Mouse (Mus musculus) CH12.LX (cell line): ENCODE results near the gene Lamtor2. TPM values are rescaled to one million over a fixed set of nuclear protein-coding genes. Genes with fewer than 3 reads are reported as not detected.

Experiments used
- DNase-seq: peaks from one replicate; pipeline ENCODE4 v3.0.0-alpha.2; 2013; ENCODE audit errors: extremely low read depth
- H3K27ac ChIP-seq: 2 replicates; pipeline ENCODE4 v1.5.1; 2012; ENCODE audit warnings: low read depth, mild to moderate bottlenecking, control low read depth, moderate library complexity; ENCODE audit not compliant: insufficient read depth
- H3K27me3 ChIP-seq: replicated peaks from 2 replicates; pipeline ENCODE3; 2012; ENCODE audit warnings: inconsistent platforms
- H3K36me3 ChIP-seq, 2 experiments: replicated peaks in 1 of 2; 2 replicates each; pipeline versions ENCODE3 to v1.6.1; 2012; ENCODE audit warnings: inconsistent platforms in 1 of 2, low read length in 1 of 2, mild to moderate bottlenecking in 1 of 2, mixed read lengths in 1 of 2, moderate library complexity in 1 of 2; ENCODE audit not compliant: control insufficient read depth in 1 of 2, insufficient read depth in 1 of 2
- H3K4me1 ChIP-seq, 2 experiments: 2 replicates each; pipeline ENCODE4 v1.6.1; 2012; ENCODE audit warnings: inconsistent platforms in 1 of 2, moderate library complexity in 1 of 2; ENCODE audit not compliant: insufficient read depth in 2 of 2, control insufficient read depth in 1 of 2
- H3K4me2 ChIP-seq: 2 replicates; pipeline ENCODE4 v1.6.1; 2012; ENCODE audit warnings: low read depth, mild to moderate bottlenecking, control low read depth; ENCODE audit not compliant: poor library complexity, insufficient read depth, severe bottlenecking
- H3K4me3 ChIP-seq, 3 experiments: fragments of 150-350 bp in 1 of 3; sonication (generic) in 1 of 3; replicated peaks in 1 of 3; 2 replicates each; pipeline versions ENCODE3 to v1.5.1; 2011 to 2012; ENCODE audit warnings: low read depth in 2 of 3, low read length in 2 of 3, mild to moderate bottlenecking in 2 of 3, moderate library complexity in 2 of 3, control low read depth in 1 of 3, improper control_type of control experiment in 1 of 3, inconsistent platforms in 1 of 3, mixed read lengths in 1 of 3; ENCODE audit not compliant: poor library complexity in 1 of 3
- H3K79me2 ChIP-seq: replicated peaks from 2 replicates; pipeline ENCODE4 v1.6.1; 2012; ENCODE audit warnings: mild to moderate bottlenecking, moderate library complexity; ENCODE audit not compliant: control insufficient read depth, poor library complexity, insufficient read depth, severe bottlenecking; ENCODE audit errors: extremely low read depth
- H3K9ac ChIP-seq: 2 replicates; pipeline ENCODE4 v1.6.1; 2012; ENCODE audit warnings: low read depth, mild to moderate bottlenecking, control low read depth, moderate library complexity; ENCODE audit not compliant: insufficient read depth
- H3K9me3 ChIP-seq: replicated peaks from 2 replicates; pipeline ENCODE3; 2012; ENCODE audit warnings: low read length, inconsistent platforms, mixed read lengths
- CHD1 ChIP-seq: IDR thresholded peaks from 2 replicates; pipeline ENCODE4 v1.6.1; 2012; ENCODE audit warnings: low read depth, low read length, improper control_type of control experiment, inconsistent platforms
- CTCF ChIP-seq, 2 experiments: IDR thresholded peaks in 1 of 2; conservative IDR thresholded peaks in 1 of 2; 2 replicates each; pipeline ENCODE4 v1.5.1; 2011 to 2012; ENCODE audit warnings: low read depth in 2 of 2, low read length in 2 of 2, improper control_type of control experiment in 1 of 2, inconsistent platforms in 1 of 2, mild to moderate bottlenecking in 1 of 2, moderate library complexity in 1 of 2
- ELF1 ChIP-seq: IDR thresholded peaks from 2 replicates; pipeline ENCODE4 v1.6.1; 2014; ENCODE audit warnings: low read depth, mild to moderate bottlenecking, inconsistent platforms, low read length, improper control_type of control experiment
- ETS1 ChIP-seq: conservative IDR thresholded peaks from 2 replicates; pipeline ENCODE4 v1.6.1; 2012; ENCODE audit warnings: low read depth, mild to moderate bottlenecking, inconsistent platforms, low read length, improper control_type of control experiment, moderate library complexity
- HCFC1 ChIP-seq: IDR thresholded peaks from 2 replicates; pipeline ENCODE4 v1.6.1; 2012; ENCODE audit warnings: low read depth, mild to moderate bottlenecking, inconsistent platforms, low read length, improper control_type of control experiment
- IRF4 ChIP-seq: IDR thresholded peaks from 2 replicates; pipeline ENCODE4 v1.6.1; 2014; ENCODE audit warnings: low read depth, mild to moderate bottlenecking, inconsistent platforms, low read length, improper control_type of control experiment
- JUND ChIP-seq: conservative IDR thresholded peaks from 2 replicates; pipeline ENCODE4 v1.6.1; 2011; ENCODE audit warnings: low read depth, low read length, improper control_type of control experiment
- MAFK ChIP-seq: IDR thresholded peaks from 2 replicates; pipeline ENCODE4 v1.6.1; 2011; ENCODE audit warnings: low read length, improper control_type of control experiment; ENCODE audit not compliant: insufficient replicate concordance
- MAZ ChIP-seq: IDR thresholded peaks from 2 replicates; pipeline ENCODE4 v1.6.1; 2012; ENCODE audit warnings: low read depth, mild to moderate bottlenecking, inconsistent platforms, low read length, improper control_type of control experiment, moderate library complexity
- MEF2A ChIP-seq: IDR thresholded peaks from 2 replicates; pipeline ENCODE4 v1.6.1; 2014; ENCODE audit warnings: low read depth, mild to moderate bottlenecking, inconsistent platforms, low read length, improper control_type of control experiment, borderline replicate concordance
- MYC ChIP-seq: IDR thresholded peaks from 2 replicates; pipeline ENCODE4 v1.6.1; 2011; ENCODE audit warnings: low read depth, mild to moderate bottlenecking, improper control_type of control experiment, low read length
- NELFE ChIP-seq: IDR thresholded peaks from 2 replicates; pipeline ENCODE4 v1.6.1; 2011; ENCODE audit warnings: low read depth, low read length, improper control_type of control experiment
- PAX5 ChIP-seq: IDR thresholded peaks from 2 replicates; pipeline ENCODE4 v1.6.1; 2012; ENCODE audit warnings: low read length, inconsistent platforms, mixed read lengths
- POLR2A ChIP-seq: IDR thresholded peaks from 2 replicates; pipeline ENCODE4 v1.6.1; 2011; ENCODE audit warnings: low read depth, mild to moderate bottlenecking, improper control_type of control experiment, low read length
- POLR2AphosphoS2 ChIP-seq: IDR thresholded peaks from 2 replicates; pipeline ENCODE4 v1.6.1; 2011; ENCODE audit warnings: low read depth, low read length, improper control_type of control experiment
- RAD21 ChIP-seq: IDR thresholded peaks from 2 replicates; pipeline ENCODE4 v1.6.1; 2011; ENCODE audit warnings: low read depth, mild to moderate bottlenecking, low read length, improper control_type of control experiment, moderate library complexity
- RCOR1 ChIP-seq: conservative IDR thresholded peaks from 2 replicates; pipeline ENCODE4 v1.6.1; 2012; ENCODE audit warnings: low read depth, mild to moderate bottlenecking, inconsistent platforms, low read length, improper control_type of control experiment
- SIN3A ChIP-seq: IDR thresholded peaks from 2 replicates; pipeline ENCODE4 v1.6.1; 2012; ENCODE audit warnings: low read length, improper control_type of control experiment, inconsistent platforms
- SMC3 ChIP-seq: IDR thresholded peaks from 2 replicates; pipeline ENCODE4 v1.6.1; 2011; ENCODE audit warnings: low read depth, low read length, improper control_type of control experiment
- TCF12 ChIP-seq: IDR thresholded peaks from 2 replicates; pipeline ENCODE4 v1.6.1; 2014; ENCODE audit warnings: low read depth, mild to moderate bottlenecking, inconsistent platforms, low read length, improper control_type of control experiment
- ZMIZ1 ChIP-seq: IDR thresholded peaks from 2 replicates; pipeline ENCODE4 v1.6.1; 2012; ENCODE audit warnings: low read depth, mild to moderate bottlenecking, inconsistent platforms, low read length, improper control_type of control experiment
- ZNF384 ChIP-seq: IDR thresholded peaks from 2 replicates; pipeline ENCODE4 v1.6.1; 2012; ENCODE audit warnings: low read depth, low read length, improper control_type of control experiment, inconsistent platforms
- dilution Hi-C: fragments of 300-500 bp; cut with MboI; formaldehyde crosslinking; loops from 2 replicates; pipeline ENCODE4 v1.14.3; 2020; ENCODE audit warnings: low sequenced_read_pairs; ENCODE audit not compliant: extremely low pct_unique_long_range_greater_than_20kb, extremely low pct_ligation_motif_present
- in situ Hi-C: fragments of 300-500 bp; cut with MboI; formaldehyde crosslinking; loops from 3 replicates; pipeline ENCODE4 v1.14.3; 2019; ENCODE audit warnings: low sequenced_read_pairs, low pct_ligation_motif_present, low pct_unique_long_range_greater_than_20kb, mixed read lengths
- polyA plus RNA-seq: library from polyadenylated mRNA; unstranded; fragments of >175 nt; gene quantifications from 2 replicates; pipeline ENCODE4 v1.2.1, GENCODE M21; 2012; ENCODE audit warnings: low read depth; ENCODE audit not compliant: insufficient read length
- total RNA-seq, 2 experiments: library from RNA; depleted of rRNA; stranded (reverse); fragments of 300-350 nt in 1 of 2; fragments of >200 nt in 1 of 2; gene quantifications; 2 replicates each; pipeline ENCODE4 v1.2.3; 2012 to 2014

Gene Lamtor2
- total and polyA plus RNA-seq, 3 experiments = 44.0 to 96.6 (median 56.0) TPM

GRCm38 (mm10) chr3:88537146-88537545 is 15.7 kb downstream of the Lamtor2 start:
- Histone ChIP-seq H3K4me2 (no peak overlapping the region), H3K36me3 (peaks cover 13 to 32% of the 10 kb centered on the region in 2 experiments), H3K4me1 (peaks cover 4 to 25% of the 10 kb centered on the region in 2 experiments), H3K4me3 (no peak overlapping the region), H3K27me3 (peaks cover 9% of the 10 kb centered on the region), H3K9ac (no peak overlapping the region), H3K27ac (no peak overlapping the region), H3K79me2 (no peaks in the 10 kb centered on the region), H3K9me3 (no peaks in the 10 kb centered on the region)
- in situ Hi-C loops (no loop called here), dilution Hi-C loops (no loop called here)
- TF ChIP-seq HCFC1 (no peak), CTCF (conservative IDR thresholded peaks at IDR 0.05 in 1 of 2, IDR thresholded peaks at IDR 0.05 in 1 of 2; ENCODE audit: low read depth in 2 of 2, low read length in 2 of 2) (no peak), RAD21 (no peak), TCF12 (no peak), NELFE (no peak)
- no peak for DNase-seq

GRCm38 (mm10) chr3:88536103-88536930 is 16.6 kb downstream of the Lamtor2 start:
- in situ Hi-C loops = no loop called here

GRCm38 (mm10) chr3:88535527-88535926 is 17.3 kb downstream of the Lamtor2 start:
- no peak overlapping the region for H3K4me3 ChIP-seq
- TF ChIP-seq POLR2AphosphoS2 (no peak), SMC3 (no peak), MAFK (no peak), CHD1 (no peak), MAZ (no peak), ETS1 (no peak), ELF1 (no peak), POLR2A (no peak), RAD21 (no peak), TCF12 (no peak)
- H3K9ac ChIP-seq = no peak overlapping the region
- no peak overlapping the region for H3K27ac ChIP-seq
- in situ Hi-C loops = no loop called here
- dilution Hi-C loops = no loop called here
- no peak for DNase-seq
- H3K27me3 ChIP-seq = peaks cover 9% of the 10 kb centered on the region
- no peak overlapping the region for H3K4me2 ChIP-seq
- H3K36me3 ChIP-seq = peaks cover 13 to 26% of the 10 kb centered on the region in 2 experiments
- H3K4me1 ChIP-seq = peaks cover 6 to 26% of the 10 kb centered on the region in 2 experiments
- H3K9me3 ChIP-seq = no peaks in the 10 kb centered on the region
- no peaks in the 10 kb centered on the region for H3K79me2 ChIP-seq

More at GRCm38 (mm10) chr3:88536103-88536930, 16.6 kb downstream of the Lamtor2 start:
- Histone ChIP-seq H3K9me3 (no peaks in the 10 kb centered on the region), H3K27ac (no peak overlapping the region), H3K27me3 (peaks cover 9% of the 10 kb centered on the region), H3K4me2 (no peak overlapping the region), H3K4me3 (no peak overlapping the region), H3K79me2 (no peaks in the 10 kb centered on the region), H3K4me1 (peaks cover 4 to 23% of the 10 kb centered on the region in 2 experiments), H3K36me3 (peaks cover 13 to 26% of the 10 kb centered on the region in 2 experiments), H3K9ac (no peak overlapping the region)
- dilution Hi-C loops = no loop called here
- no peak for DNase-seq
- TF ChIP-seq SIN3A (no peak), PAX5 (no peak), MEF2A (no peak), POLR2A (no peak), ZNF384 (no peak), MYC (no peak), ELF1 (no peak), MAZ (no peak), ZMIZ1 (no peak), RCOR1 (no peak), JUND (no peak), SMC3 (no peak), IRF4 (no peak)
